ENCODE assay signal across 8 mouse cellular contexts in the genomic region with DNA sequence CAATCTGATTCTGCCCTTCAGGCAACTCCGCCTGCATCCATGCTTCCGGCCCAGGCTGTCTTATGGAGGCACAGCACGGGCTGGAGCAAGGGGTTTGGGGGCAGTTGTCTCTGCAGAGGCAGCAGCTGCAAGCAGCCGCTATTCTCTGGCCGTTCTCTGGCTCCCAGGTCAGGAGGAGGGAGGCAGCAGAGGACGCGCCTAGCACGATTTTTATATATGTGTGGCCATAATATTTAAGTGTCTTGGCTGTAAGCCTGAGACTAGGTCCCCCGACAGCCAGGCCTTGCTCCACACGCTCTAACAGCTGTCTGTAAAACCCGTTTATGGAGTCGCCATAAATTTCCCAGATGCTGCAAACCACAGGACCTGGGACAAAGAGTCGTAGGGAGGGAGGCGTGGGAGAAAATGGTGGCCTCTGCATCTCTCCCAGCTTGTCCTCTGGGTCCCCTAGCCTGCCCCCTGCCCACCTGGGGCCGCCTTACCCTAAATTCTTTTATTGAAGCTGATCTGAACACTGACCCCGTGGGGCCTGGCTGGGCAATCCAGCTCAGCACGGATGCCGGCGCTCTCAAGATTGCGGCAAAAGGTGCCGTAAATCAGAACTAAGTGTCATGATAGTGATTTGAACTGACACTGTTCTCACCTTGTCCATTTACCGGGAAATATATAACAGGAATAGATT. TPM values are rescaled to one million over a fixed set of nuclear protein-coding genes. Genes with fewer than 3 reads are reported as not detected.
A peak's percentile ranks its signal among the peaks of the same experiment; 100 is the strongest.
DNase-seq lines count a peak whose midpoint lies in the region; ATAC-seq and TF ChIP-seq lines count a peak whose summit lies in the region.

No protein-coding gene starts in this region.

- no peak overlapping the region for H3K27ac ChIP-seq in heart, embryonic 11.5 days (ENCODE audit: low read depth, low read length)
- H3K27ac ChIP-seq in heart, adult 2 months = no peak overlapping the region
- 0 out of 2 replicates have a peak overlapping the region, but pooled peaks have one; percentile 18 for H3K27ac ChIP-seq in embryonic facial prominence, embryonic 15.5 days (replicated peaks)
- H3K27ac ChIP-seq in kidney, embryonic 16.5 days (ENCODE audit: low read length) = peak overlapping the region; percentile 69
- H3K27ac ChIP-seq in neural tube, embryonic 13.5 days (replicated peaks) = peak overlapping the region; percentile 82
- H3K27ac ChIP-seq in layer of hippocampus, adult 2 months = no peak overlapping the region

- DNase-seq in heart, adult 2 months = no peak
- DNase-seq in frontal cortex, postnatal 14 days (ENCODE audit: low spot score in 2 of 2) = no peak
- no peak for DNase-seq in layer of hippocampus, adult 2 months (ENCODE audit: low spot score in 2 of 2)

- no peaks in the 10 kb centered on the region for H3K79me2 ChIP-seq in heart, adult 2 months (replicated peaks; ENCODE audit: control insufficient read depth, insufficient read depth, low read length)

- no peak for TF ChIP-seq EP300 in heart, adult 2 months (IDR thresholded peaks at IDR 0.05; ENCODE audit: insufficient read depth, low read depth, low read length)

- ATAC-seq in heart, embryonic 11.5 days (replicated peaks; ENCODE audit: insufficient number of reproducible peaks, low FRiP score, low TSS enrichment) = no peak
- no peak; the same call in 1 of the 2 replicates for ATAC-seq in embryonic facial prominence, embryonic 15.5 days (ENCODE audit: insufficient number of reproducible peaks, low FRiP score, low TSS enrichment, low read depth)
- peak; percentile 89 for ATAC-seq in kidney, embryonic 16.5 days (ENCODE audit: low FRiP score, low TSS enrichment)
- ATAC-seq in neural tube, embryonic 13.5 days (ENCODE audit: low read depth) = peak; percentile 67
- no peak for ATAC-seq in erythroid progenitor cell, adult 5-6 weeks (replicated peaks; ENCODE audit: low FRiP score, poor library complexity, severe bottlenecking)

- TF ChIP-seq POLR2A in heart, adult 2 months (IDR thresholded peaks at IDR 0.05; ENCODE audit: insufficient read depth, low read depth, low read length) = no peak

- TF ChIP-seq CTCF in heart, adult 2 months (IDR thresholded peaks at IDR 0.05) = no peak
- TF ChIP-seq CTCF in layer of hippocampus, adult 2 months (conservative IDR thresholded peaks at IDR 0.05) = no peak

- no peak overlapping the region; the same call in 1 of the 2 replicates for H3K4me3 ChIP-seq in heart, embryonic 11.5 days (ENCODE audit: low read depth, low read length)
- no peak overlapping the region for H3K4me3 ChIP-seq in heart, adult 2 months
- H3K4me3 ChIP-seq in embryonic facial prominence, embryonic 15.5 days (replicated peaks) = no peak overlapping the region
- peak overlapping the region; percentile 20 for H3K4me3 ChIP-seq in kidney, embryonic 16.5 days (ENCODE audit: low read length)
- no peak overlapping the region for H3K4me3 ChIP-seq in neural tube, embryonic 13.5 days
- H3K4me3 ChIP-seq in layer of hippocampus, adult 2 months = no peak overlapping the region

- peak overlapping the region; percentile 33 for H3K4me2 ChIP-seq in heart, embryonic 11.5 days
- H3K4me2 ChIP-seq in embryonic facial prominence, embryonic 15.5 days (replicated peaks) = no peak overlapping the region
- peak overlapping the region; percentile 46 for H3K4me2 ChIP-seq in kidney, embryonic 16.5 days (replicated peaks; ENCODE audit: low read depth, low read length)
- peak overlapping the region; percentile 45 for H3K4me2 ChIP-seq in neural tube, embryonic 13.5 days

- no peaks in the 10 kb centered on the region for H3K36me3 ChIP-seq in heart, embryonic 11.5 days (ENCODE audit: control insufficient read depth, insufficient read depth, low read length)
- H3K36me3 ChIP-seq in heart, adult 2 months (ENCODE audit: control insufficient read depth, insufficient read depth, low read length) = no peaks in the 10 kb centered on the region
- H3K36me3 ChIP-seq in embryonic facial prominence, embryonic 15.5 days = no peaks in the 10 kb centered on the region
- H3K36me3 ChIP-seq in kidney, embryonic 16.5 days (ENCODE audit: insufficient read depth, low read length) = no peaks in the 10 kb centered on the region
- H3K36me3 ChIP-seq in neural tube, embryonic 13.5 days = no peaks in the 10 kb centered on the region

- intact Hi-C loops in heart, adult 2 months (cut with DNase I) = loop anchor here (5.0 kb wide), 1 partner anchor 48 kb away; no protein-coding TSS in a partner anchor

- 20% methylated on average over 22 of the region's 22 CpGs for WGBS in heart, embryonic 11.5 days (ENCODE audit: insufficient replicate concordance)
- 48% methylated on average over 22 of the region's 22 CpGs for WGBS in heart, adult 2 months
- WGBS in embryonic facial prominence, embryonic 15.5 days = 22% methylated on average over 22 of the region's 22 CpGs
- WGBS in kidney, embryonic 16.5 days = 4% methylated on average over 22 of the region's 22 CpGs
- 5% methylated on average over 22 of the region's 22 CpGs for WGBS in neural tube, embryonic 13.5 days

- H3K9ac ChIP-seq in heart, embryonic 11.5 days (ENCODE audit: low read depth, low read length) = no peak overlapping the region
- H3K9ac ChIP-seq in heart, adult 2 months (ENCODE audit: low read depth, low read length) = no peak overlapping the region
- no peak overlapping the region for H3K9ac ChIP-seq in embryonic facial prominence, embryonic 15.5 days
- H3K9ac ChIP-seq in kidney, embryonic 16.5 days (replicated peaks; ENCODE audit: low read length) = peak overlapping the region; percentile 31; the same call in 1 of the 2 replicates
- peak overlapping the region; percentile 62 for H3K9ac ChIP-seq in neural tube, embryonic 13.5 days

- 0 out of 2 replicates have a peak, but pooled peaks cover 3% of the 10 kb centered on the region for H3K9me3 ChIP-seq in heart, embryonic 11.5 days (replicated peaks; ENCODE audit: control insufficient read depth, low read length)
- H3K9me3 ChIP-seq in embryonic facial prominence, embryonic 15.5 days (replicated peaks) = no peaks in the 10 kb centered on the region
- no peaks in the 10 kb centered on the region for H3K9me3 ChIP-seq in kidney, embryonic 16.5 days (ENCODE audit: low read length)
- no peaks in the 10 kb centered on the region for H3K9me3 ChIP-seq in neural tube, embryonic 13.5 days

- H3K27me3 ChIP-seq in heart, embryonic 11.5 days (ENCODE audit: control insufficient read depth, insufficient read depth, low read length) = peaks cover 38% of the 10 kb centered on the region
- no peaks in the 10 kb centered on the region for H3K27me3 ChIP-seq in heart, adult 2 months (ENCODE audit: control insufficient read depth, insufficient read depth, low read length)
- 0 out of 2 replicates have a peak, but pooled peaks cover 4% of the 10 kb centered on the region for H3K27me3 ChIP-seq in embryonic facial prominence, embryonic 15.5 days
- H3K27me3 ChIP-seq in kidney, embryonic 16.5 days (ENCODE audit: insufficient read depth, low read length) = peaks cover 22% of the 10 kb centered on the region
- no peaks in the 10 kb centered on the region for H3K27me3 ChIP-seq in neural tube, embryonic 13.5 days

- peaks cover 6% of the 10 kb centered on the region for H3K4me1 ChIP-seq in heart, embryonic 11.5 days (ENCODE audit: control insufficient read depth, insufficient read depth, low read length)
- H3K4me1 ChIP-seq in heart, adult 2 months (ENCODE audit: control insufficient read depth, insufficient read depth, low read length) = no peaks in the 10 kb centered on the region
- peaks cover 7% of the 10 kb centered on the region; the same call in 1 of the 2 replicates for H3K4me1 ChIP-seq in embryonic facial prominence, embryonic 15.5 days
- peaks cover 29% of the 10 kb centered on the region for H3K4me1 ChIP-seq in kidney, embryonic 16.5 days (ENCODE audit: insufficient read depth, low read length)
- H3K4me1 ChIP-seq in neural tube, embryonic 13.5 days (replicated peaks) = peaks cover 27% of the 10 kb centered on the region

RNA-seq across cellular contexts. Expression of gene Mvb12b, which starts 32.3 kb away (rescaled TPM):
- polyA plus RNA-seq in heart, embryonic 11.5 days (2014; fragmentation: Nextera tagmentation; extraction: Ambion mirVana) = 12.4 and 12.6 TPM in 2 replicates
- total RNA-seq in heart, adult 2 months (2021) = 10 to 100 TPM; 17.8 to 21.6 TPM
- polyA plus RNA-seq in heart, adult 2 months (2012; rRNA removed) = 20.4 and 27.5 TPM in 2 replicates
- polyA plus RNA-seq in embryonic facial prominence, embryonic 15.5 days (2015; fragmentation: Nextera tagmentation; extraction: Ambion mirVana) = 21.7 and 22.8 TPM in 2 replicates
- polyA plus RNA-seq in kidney, embryonic 16.5 days (2015; fragmentation: Nextera tagmentation; extraction: Ambion mirVana) = 14.2 and 16.4 TPM in 2 replicates
- 60.5 and 67.6 TPM in 2 replicates for polyA plus RNA-seq in neural tube, embryonic 13.5 days (2015; fragmentation: Nextera tagmentation; extraction: Ambion mirVana)
- 10 to 100 TPM; 82.0 to 83.6 TPM for total RNA-seq in layer of hippocampus, adult 2 months (2021)
- 53.0 and 81.7 TPM in 2 replicates for total RNA-seq in erythroid progenitor cell, adult 5-6 weeks (2015; ENCODE audit: low replicate concordance)
- 37.1 and 56.7 TPM in 2 replicates for total RNA-seq in erythroid progenitor cell, adult 5-6 weeks (2017; ENCODE audit: low replicate concordance)

Comparison
In these comparisons a context has a peak if more than half of its experiments do, and no peak if none do; other contexts are left out.
1. ATAC-seq: peak in kidney, embryonic 16.5 days (single experiment) and neural tube, embryonic 13.5 days (single experiment); none in heart, embryonic 11.5 days (single experiment), embryonic facial prominence, embryonic 15.5 days (single experiment) and erythroid progenitor cell, adult 5-6 weeks (single experiment).
2. H3K27ac ChIP-seq: peak in embryonic facial prominence, embryonic 15.5 days (single experiment), kidney, embryonic 16.5 days (single experiment) and neural tube, embryonic 13.5 days (single experiment); none in heart, embryonic 11.5 days (single experiment), heart, adult 2 months (single experiment) and layer of hippocampus, adult 2 months (single experiment).
3. H3K9ac ChIP-seq: peak in kidney, embryonic 16.5 days (single experiment) and neural tube, embryonic 13.5 days (single experiment); none in heart, embryonic 11.5 days (single experiment), heart, adult 2 months (single experiment) and embryonic facial prominence, embryonic 15.5 days (single experiment).